Mouse (Mus musculus) thymus, postnatal 14 days (tissue): ENCODE measurements around the gene Exoc6b.
"Not testable (repeated sequence)": the region's sequence is repeated elsewhere in the genome, so short reads cannot be mapped to it uniquely, and the experiment has no call there.

ENCODE experiments used
- DNase-seq: peaks from one replicate; pipeline ENCODE4 v3.0.0; 2021

The Exoc6b gene

DNA sequence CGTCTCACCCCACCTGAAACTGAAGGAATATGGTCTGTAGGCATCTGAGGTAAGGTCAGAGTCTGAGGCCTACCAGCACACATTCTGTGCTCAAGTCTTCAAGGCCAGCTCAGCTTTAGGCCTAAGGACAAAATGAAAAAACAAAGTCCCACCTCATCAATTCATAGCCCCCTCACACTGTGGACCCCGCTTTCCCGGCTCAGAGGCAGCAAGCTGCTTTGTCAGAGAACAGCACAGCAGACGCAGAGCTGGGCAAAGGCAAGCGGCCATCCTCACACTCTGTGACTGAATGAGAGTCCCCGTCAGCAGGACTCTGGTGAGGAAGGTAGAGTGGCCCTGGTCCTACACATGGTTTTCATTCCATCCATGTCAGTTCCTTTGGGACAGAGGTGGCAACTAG is 450.1 kb downstream of the Exoc6b start:
- DNase-seq = no peak

DNA sequence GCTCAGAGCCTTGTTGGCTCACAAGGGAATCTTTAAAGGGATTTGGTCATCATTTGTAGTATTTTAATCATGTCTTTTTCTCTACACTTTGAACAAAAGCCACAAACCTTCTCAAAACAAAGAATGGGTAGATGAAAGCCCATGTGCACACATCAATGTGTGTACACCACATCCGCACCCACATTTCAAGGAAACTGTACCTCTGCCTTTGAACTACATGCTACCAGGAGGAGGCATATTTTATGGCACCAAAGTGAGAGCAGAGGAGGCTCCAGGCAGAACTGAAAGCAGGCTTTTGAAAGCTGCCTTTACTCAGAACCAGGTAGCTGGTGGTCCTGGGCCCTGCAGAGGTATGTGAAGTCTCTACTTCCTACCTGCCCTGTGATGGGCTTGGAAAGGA is 452.3 kb downstream of the Exoc6b start:
- peak; percentile 46 for DNase-seq

DNA sequence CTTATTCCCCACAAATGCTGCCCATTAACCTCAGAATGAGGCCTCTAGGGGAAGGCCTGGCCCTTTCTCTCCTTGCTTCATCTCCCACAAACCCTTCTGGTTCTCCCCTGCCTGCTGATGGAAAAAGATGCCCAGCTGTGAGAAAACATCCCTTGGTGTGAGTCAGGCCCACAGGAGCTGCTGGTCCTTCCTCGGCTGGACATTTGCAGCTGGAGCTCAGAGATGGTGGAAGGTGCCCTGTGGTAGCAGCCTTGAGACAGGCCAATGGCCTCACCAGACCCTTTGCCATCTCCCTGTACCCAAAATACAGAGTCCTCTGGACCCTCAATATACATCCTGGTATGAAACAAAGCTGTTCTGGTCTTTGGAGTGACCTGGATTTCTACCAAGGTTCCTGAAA is 452.7 kb downstream of the Exoc6b start:
- DNase-seq = no peak

DNA sequence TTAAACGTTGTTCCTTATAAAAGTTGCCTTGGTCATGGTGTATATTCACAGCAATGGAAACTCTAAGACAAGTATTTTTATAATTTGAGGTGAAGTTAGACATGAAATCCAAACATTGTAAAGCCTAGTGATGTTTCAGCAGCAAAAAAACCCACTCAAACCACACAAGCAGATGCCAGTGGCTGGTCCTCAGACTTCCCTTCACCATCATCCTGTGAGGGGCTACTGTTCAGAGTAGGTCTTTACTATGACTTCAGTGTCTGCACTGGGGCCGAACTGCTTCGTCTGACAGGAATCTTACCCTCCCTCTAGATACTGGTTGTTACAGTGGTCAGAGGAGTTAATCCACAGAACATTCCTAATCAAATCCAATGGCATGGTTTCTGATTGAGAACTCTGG is 455.8 kb downstream of the Exoc6b start:
- DNase-seq = no peak

DNA sequence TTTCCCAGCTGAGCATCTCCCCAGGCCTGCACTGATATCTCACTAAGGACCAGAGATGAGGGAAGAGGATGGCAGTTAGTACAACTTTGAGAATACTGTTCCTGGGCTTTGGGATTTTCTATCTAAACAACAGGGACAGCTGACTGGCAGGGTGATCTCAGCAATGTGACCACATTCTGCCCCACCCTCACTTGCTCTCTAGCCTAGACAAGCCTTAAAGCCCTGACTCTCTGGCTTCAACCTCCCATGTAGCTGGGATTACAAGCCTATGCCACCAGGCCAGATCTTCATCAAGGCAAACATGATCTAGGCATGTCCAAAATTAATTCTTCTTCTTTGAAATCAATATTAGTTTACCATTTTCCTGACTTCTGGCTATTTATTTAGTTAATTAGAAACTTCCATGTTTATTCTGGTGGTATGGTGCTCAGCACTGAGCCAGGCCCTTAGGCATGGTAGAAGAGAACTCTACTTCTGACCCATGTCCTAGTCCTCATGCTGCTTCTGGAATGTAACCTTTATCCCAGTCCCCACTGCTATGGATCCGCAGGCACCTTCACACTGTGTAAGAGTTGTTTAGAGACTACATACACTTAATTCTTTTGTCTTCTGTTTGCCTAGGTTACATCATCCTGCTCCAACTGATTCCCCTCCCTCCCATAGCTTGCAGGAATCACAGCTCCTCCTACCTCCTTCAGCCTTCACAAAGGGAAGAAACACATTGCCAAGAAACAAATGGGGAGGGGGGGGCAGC is 468.0 kb downstream of the Exoc6b start:
- DNase-seq = no peak

DNA sequence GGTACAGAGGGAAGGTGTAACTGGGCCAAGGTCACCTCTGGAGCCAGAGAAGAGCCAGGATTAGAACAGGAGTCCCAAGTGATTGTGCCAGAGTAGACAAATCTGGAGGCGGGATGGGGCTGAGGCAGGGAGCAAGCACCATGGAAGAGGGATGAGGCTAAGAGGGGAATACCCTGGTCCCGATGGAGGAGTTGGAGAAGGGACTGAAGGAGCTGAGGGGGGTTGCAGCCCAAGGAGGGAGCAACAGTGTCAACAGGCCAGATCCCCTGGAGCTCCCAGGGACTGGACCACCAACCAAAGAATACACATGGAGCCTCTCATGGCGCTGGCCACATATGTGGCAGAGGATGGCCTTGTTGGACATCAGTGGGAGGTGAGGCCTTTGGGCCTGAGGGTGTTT is 470.0 kb downstream of the Exoc6b start:
- DNase-seq = not testable (repeated sequence)

DNA sequence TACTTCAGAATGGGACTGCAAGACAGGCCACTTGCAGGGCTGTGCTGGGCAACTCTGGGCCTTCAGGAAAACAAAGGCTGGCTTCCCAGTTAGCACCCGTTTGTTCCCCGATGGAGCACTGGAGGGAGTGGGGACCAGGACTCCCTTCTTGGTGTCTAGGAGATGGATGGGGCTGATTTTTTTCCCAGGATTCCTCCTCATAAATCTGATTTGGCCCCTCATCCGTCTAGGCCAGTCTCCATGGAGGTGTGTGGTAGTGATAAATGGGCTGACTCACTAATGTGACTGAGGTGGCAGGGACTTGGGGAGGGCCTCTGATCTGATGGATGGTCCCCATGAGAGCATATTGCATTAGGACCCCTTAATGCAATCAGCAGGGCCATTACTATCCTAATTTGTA is 470.6 kb downstream of the Exoc6b start:
- DNase-seq = no peak

DNA sequence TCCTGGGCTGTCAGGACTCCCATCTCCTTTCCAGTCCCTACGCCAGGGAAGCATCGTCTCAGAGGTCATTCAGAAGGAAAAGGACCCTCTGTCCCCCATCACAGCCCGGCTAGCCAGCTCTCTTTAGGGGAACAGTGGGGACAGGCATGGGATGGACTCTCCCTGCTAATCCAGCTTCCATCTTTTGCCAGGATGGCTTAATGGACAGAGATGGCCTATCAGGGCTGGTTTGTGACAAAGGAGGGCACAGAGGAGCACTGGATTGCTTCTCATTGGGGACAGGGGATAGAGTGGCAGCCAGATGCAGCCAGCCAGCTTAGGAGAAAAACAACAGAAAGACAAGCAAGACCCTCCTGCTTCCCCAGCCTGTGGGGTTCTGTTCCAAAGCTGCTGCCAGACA is 474.7 kb downstream of the Exoc6b start:
- DNase-seq = no peak

DNA sequence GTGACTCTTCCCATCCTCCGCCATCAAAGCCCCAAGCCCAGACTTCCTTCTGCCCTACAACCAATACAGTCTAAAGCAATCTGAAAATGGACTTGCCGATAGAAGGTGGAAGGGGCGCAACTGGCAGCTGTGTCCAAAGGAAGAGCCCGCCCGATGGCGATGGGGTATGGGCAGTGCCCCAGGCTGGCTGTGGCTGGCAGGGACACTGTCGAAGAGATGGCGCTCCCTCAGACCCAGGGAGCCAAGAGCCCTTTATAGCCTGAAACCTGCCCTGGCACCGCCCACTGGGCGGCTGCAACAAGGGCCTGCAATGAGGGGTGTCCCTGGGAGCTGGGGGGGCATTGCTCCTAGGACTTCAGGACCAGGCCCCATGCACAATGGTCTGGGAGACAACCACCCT is 475.6 kb downstream of the Exoc6b start, which contains the start of gene Cyp26b1:
Cyp26b1 (minus strand) TSS at position 216 of the 400 bp plus-strand sequence.
- no peak for DNase-seq

DNA sequence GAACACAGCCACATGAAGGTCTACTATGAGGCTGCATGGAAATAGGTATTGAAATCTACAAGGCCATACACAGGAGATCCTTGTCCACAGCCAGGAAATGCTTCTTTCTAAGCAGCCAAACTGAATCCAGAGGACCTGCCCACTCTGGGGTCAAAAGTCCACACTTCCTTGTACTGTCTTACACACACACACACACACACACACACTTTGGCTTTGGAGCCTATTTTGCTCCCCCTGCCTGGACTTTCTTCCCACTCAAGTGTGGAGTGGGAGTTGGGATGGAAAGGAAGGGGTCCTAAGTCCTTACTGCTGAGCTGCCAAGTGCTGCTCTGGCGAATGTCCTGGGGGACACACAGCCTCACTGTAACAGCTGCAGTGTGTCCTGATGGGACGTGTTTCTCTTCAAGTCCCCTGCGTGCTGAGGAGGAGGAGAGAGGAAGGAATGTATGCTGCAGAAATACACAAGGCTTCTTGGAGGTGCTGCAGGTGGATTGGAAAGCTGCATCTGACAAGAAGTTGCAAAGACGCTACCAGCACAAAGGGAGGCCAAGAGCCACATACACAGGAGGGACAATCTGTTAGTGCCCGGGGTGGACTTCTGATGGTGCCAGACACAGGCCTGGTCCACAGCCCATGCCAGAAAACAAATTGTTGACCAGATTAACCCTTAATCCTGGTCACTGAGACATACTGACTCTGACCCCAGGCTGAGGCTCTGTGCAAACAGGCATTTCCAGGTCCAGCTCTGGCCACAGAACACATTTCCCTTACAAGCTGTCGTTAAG is 478.2 kb downstream of the Exoc6b start:
- no peak for DNase-seq

DNA sequence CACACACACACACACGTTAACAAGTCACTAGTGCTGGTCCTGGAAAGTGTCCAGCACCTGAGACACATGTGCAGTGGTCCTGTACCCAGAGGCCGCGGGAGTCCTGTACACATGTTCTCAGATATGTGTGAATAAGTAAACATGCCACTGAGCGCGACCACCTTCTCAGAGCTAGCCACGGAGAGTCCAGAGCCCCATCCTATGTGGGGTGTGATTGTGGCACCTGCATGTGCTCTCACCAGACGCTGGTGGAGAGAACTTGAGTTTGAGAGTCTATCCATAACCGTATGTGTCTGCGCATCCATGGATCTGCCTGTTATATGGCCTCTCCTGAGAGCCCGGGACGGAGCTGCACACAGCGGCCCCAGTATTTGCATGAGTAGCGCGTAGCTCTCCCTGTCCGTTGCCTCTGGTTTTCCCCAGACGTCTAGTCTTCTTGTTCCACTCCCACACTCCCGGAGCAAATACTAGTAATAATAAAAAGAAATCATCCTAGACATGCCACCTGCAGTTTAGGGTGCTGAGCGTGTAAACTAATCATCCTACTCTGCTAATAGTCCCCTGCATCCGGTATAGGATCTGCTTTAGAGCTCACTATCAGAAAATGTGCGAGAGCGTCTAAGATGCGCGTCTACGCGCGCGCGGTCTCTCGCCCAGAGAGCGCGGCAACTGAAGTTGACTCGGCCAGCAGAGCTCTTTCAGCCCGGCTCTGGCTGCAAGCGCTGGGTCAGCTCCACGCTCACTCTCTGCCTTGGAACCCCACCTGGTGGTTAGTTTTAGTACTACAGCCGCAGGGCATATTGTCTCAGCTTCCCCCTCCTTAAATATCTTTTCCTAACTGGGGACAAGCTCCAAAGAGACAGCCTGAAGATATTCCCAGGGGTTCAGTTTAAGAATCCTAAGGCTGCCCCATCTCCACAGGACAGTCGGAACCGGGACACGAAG is 479.3 kb downstream of the Exoc6b start:
- peak; percentile 74 for DNase-seq

DNA sequence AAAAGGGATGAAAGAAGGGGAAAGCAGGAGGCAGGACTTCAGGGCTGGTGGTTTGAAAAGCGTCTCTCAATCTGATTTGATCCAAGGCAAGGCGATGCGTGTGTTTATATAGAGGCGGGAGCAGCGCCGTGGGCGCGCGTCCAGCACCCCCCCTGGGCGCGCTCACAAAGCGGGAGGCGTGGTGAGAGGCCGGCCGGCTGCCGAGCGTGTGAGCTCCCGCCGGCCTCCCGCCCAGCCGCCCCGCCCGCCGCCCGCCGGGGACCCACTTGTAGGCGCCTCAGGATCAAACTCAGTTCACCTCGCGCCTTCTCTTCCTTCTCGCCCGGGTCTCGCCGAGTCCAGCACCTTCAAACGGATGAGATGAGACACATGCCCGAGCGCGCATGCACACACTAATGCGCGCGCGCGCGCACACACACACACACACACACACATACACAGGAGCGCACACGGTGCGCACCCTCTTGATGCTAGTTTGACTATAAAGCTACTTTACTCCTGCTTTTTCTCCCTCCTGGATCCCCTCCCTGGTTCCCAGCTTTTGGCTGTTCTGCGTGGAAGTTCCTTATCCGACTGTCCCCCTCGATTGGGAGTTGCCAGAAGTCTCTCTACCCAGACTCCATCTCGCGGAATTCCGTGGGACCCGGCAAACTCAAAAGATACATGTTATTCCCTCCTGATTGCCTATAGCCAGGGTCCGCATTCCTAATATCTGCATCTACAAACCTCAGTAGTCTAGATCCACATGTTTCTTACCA is 480.2 kb downstream of the Exoc6b start:
- DNase-seq = no peak

DNA sequence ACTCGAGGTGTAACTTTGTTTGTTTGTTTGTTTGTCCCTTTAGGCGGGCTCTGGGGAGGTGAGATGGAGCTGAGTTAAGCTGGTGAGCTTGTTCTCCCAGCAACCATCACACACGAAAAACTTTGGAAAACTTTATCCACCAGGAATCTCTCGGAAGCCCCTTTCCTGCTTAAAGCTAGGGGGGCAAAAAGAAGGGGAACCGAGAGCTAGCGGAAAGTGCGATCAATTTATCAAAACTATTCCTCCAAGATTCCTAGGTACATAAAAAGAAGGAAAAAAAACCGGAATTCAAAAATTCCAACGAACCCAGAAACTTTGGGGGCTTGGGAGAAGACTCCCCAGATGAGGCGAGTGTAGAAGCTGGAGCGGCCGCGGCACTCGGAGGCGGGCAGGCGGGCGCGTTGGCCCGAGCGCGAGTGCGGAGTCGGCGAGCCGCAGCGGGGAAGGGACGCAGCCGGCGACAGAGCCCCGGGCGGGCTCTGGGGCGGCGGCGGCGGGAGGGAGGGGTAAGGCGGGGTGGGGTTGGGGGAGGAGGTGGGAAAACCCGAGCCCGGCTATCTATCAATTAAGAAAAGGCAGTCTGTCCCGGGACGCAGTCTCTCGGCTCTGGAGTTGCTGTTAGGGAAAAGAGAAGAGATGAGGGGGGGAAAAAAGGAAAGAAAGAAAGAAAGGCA is 481.0 kb downstream of the Exoc6b start:
- DNase-seq = no peak

DNA sequence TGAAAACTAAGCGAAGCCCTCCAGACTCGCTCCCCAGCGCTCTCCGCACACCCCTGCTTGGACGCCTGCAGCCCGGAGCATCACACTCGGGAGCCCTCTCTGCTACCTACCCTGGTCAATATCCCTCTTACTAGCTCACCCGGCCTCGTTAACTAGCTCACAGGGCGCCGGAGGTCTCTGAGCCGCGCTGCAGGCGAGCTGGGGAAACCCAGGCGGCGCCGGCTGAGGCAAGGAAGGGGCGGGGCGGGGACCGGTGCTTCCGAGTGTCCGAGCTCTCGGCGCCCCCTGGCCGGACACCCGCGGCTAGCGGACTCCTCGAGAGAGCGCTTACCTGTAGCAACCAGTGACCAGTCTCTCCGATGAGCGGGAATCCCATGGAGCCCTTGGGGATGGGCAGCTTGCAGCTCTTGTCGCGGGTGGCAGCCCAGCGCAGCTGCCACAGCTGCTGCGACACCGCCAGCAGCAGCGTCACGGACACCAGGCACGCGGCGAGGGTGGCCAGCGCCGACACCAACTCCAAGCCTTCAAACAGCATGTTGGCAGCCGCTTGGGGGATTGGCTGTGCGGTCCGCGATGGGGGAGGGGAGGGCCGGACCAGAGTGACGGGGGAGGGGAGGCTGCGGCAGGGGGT is 481.7 kb downstream of the Exoc6b start:
- DNase-seq = peak; percentile 28

DNA sequence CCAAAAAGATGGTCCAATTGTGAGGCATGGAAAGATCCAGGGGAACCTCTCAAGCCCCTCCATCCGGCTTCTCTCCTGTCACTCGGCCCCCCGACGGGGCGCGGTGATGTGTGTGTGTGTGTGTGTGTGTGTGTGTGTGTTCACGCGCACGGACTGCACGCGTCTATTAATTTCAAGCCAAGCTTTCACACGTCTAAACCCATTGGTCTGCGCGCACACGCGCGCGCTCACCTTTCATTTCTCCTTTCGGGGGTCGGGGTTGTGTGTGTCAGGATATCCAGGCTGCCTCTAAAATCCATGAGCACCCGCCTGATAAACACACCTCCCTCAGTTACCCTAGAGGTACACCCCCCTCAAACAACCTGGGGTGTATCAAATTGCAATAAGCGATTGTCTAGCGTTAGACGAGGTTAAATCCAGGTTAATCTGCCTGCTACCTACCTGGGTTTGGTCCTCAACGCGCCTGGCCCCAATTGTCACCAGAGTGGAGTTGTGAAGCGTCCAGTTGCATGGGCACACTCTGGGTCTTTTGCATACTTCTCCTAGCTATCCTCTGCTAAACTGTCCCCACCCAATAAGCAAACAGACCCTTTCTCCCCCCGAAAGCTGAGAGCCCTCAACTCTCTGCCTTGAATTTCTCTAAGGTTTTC is 482.6 kb downstream of the Exoc6b start:
- no peak for DNase-seq

DNA sequence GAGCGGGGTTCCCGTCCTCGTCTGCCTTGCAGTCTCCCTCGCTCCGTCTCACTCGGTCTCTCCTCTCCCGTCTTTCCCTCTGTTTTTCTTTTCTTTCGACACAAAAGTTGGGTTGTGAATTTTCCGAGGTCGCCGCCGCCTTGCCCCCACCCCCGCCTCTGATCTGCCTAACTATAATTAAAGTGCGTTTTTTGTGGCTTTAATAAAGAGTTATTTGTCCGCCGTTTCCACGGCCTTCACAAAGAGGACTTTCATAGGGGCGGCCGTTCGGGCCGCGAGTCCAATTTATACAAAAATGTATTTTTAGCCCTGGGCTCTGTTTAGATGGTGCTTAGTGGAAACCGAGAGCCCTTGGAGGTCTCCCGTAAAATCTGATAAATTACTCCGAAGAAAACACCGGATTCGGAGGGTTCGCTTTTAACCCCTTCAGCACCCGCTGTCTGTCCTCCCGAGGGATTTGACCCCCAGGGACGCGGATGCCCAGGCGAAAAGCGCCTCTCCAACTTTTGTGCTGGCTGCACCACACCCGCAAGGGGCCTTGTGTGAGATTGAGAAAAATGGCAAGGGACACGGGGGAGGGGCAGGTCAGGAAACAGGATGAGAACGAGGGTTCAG is 483.5 kb downstream of the Exoc6b start:
- no peak for DNase-seq

DNA sequence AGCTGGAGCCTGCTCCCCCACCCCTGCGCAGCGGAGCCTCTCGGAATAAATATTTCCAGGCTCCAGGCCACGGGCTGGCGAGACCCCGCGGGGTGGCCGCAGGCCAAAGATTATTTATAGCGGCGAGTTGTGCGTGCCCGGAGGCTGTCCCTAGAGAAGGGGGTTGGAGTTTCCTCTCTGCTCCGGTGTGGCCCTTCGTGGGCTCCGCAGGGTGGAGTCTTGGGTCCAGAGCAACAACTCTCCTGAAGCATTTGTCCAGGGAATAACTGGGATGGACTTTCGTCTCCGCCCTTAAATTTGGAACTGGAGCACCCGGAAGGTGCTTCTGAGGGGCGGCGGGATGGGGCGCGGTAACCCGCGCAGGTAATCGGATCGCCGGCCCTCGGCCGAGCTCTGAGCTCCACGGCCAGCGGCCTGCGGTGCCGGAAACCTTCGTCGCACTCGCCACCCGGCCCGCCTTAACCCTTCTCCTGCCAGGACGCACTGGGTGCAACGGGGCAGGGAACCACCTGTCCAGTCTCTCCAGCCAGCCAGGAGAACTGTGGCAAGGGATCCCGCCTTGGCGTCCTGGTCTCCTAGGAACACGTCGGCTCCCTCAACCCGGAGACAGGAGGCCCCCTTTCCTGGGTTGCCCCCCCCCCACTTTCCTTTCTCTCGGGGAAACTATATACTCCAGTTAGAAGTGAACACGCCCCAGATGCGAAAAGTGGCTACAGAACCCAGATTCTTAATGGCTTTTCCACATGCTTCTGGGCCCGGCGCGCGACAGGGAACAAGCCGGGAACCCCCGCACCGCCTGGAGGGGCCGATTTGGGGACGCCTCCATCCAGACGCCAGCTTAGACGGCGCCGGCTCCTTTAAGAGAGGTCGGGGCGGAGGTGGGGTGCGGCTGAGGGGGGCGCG is 484.3 kb downstream of the Exoc6b start:
- peak; percentile 33 for DNase-seq

DNA sequence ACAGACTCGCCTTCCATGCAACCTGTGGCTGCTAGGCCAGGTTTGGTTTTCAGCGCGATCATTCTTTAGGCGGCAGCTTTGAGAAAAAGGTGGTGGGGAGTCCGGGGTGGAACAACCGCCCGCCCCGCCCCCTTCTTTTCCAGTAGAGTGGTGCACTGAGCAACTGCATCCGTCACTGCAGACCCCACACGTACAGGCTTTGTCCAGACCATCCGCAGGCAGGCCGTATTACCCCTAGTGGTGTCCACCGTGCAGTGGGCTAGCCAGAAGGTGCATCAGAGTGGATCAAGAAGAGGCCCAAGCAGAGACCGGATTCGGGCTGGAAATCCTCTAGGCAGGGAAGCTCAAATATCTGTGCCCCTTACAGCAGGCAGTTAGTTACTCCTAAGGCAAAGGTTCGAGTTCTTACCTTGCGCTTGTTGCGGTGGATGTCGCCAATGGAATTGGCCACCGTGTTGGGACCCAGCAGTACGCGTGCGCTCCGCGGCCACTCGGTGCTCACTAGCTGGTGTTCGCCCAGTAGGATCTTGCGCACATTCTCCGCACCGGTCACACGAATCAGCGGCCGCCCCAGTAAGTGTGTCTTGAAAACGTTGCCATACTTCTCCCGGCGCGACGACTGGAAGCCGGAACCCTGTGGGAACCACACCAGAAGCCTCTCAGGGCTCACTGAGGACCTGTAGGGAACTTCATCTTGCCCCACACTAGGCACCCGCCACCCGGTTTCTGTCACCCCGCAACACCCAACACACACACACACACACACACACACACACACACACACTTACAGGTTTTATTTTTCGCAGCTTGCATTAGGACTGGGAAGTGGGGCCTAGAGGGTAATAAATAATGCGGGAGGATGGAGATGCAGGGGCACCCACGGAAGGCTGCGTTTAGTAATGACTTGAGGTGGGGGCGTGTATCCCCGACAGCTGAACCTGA is 485.2 kb downstream of the Exoc6b start:
- no peak for DNase-seq
